Mouse (Mus musculus): ENCODE results near the gene Dlx5. TPM values are rescaled to one million over a fixed set of nuclear protein-coding genes. Genes with fewer than 3 reads are reported as not detected.

Gene Dlx5
- polyA plus RNA-seq, 1 experiment from 2014 or later, result 1.5 TPM

GRCm38 (mm10) chr6:6856316-6856715 lies 25.6 kb downstream of the Dlx5 start:
- Histone ChIP-seq H3K4me1 (ENCODE audit: control insufficient read depth, insufficient read depth, low read length) (peaks cover 9% of the 10 kb centered on the region), H3K36me3 (ENCODE audit: control insufficient read depth, insufficient read depth, low read length) (no peaks in the 10 kb centered on the region), H3K27ac (ENCODE audit: low read length) (no peak overlapping the region), H3K9ac (ENCODE audit: low read depth, low read length) (no peak overlapping the region), H3K27me3 (replicated peaks; ENCODE audit: control insufficient read depth, insufficient read depth, low read length) (peaks cover 87% of the 10 kb centered on the region), H3K4me3 (ENCODE audit: low read length) (no peak overlapping the region), H3K4me2 (ENCODE audit: low read depth, low read length) (no peak overlapping the region), H3K9me3 (ENCODE audit: control insufficient read depth, low read length) (no peaks in the 10 kb centered on the region)
- under 1% methylated on average over 20 of the region's 20 CpGs for WGBS
- ATAC-seq, result no peak

- under 1% methylated on average over 10 of the region's 10 CpGs for WGBS
- Histone ChIP-seq H3K4me3 (ENCODE audit: low read length) (no peak overlapping the region), H3K27me3 (replicated peaks; ENCODE audit: control insufficient read depth, insufficient read depth, low read length) (peaks cover 87% of the 10 kb centered on the region), H3K9me3 (ENCODE audit: control insufficient read depth, low read length) (no peaks in the 10 kb centered on the region), H3K4me2 (ENCODE audit: low read depth, low read length) (no peak overlapping the region), H3K36me3 (ENCODE audit: control insufficient read depth, insufficient read depth, low read length) (no peaks in the 10 kb centered on the region), H3K27ac (ENCODE audit: low read length) (no peak overlapping the region), H3K4me1 (ENCODE audit: control insufficient read depth, insufficient read depth, low read length) (peaks cover 7% of the 10 kb centered on the region), H3K9ac (ENCODE audit: low read depth, low read length) (no peak overlapping the region)
- ATAC-seq, result no peak
Observed at GRCm38 (mm10) chr6:6855746-6856185, 26.1 kb downstream of the Dlx5 start.

DNA sequence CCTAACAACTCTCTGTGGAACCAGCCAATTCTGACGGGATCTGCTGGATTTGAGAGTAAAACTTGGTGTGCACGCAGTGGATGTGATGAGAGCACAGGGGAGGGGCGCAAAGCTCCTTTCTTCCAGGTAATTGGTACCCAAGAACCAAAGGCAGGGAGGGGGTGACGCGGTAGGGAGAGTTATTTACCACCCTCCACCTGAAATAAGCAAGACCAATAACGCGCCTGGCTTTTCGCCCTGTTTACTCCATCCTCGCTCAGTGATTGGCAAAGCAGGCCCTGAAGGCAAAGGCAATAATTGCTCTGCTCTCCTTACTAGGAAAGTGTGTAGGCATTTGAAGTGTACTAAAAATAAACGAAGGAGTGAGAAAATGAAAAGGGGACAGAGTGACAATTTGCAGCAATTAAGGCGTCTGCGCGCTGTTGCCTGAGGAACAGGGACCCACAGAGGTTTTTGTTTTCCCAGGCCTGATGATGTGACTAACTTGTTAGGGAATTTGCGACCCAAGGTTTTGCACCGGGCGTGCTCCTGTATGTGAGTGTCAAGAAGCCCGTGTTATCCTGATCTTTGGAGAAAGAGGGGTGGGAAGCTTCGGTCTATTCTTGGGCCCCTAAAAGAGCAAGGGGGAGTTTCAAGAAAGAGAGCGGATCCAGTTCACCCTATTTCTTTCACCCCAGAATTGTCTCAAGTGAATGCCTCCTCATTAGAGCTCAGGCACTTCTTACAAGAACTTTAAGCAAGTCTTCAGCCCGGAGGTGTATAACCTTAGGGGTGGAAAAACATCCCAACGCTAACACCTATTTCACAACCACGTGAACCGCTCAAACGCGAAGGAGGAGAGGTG lies 26.8 kb downstream of the Dlx5 start:
- H3K27me3 ChIP-seq (replicated peaks; ENCODE audit: control insufficient read depth, insufficient read depth, low read length), result peaks cover 87% of the 10 kb centered on the region
- H3K4me1 ChIP-seq (ENCODE audit: control insufficient read depth, insufficient read depth, low read length), result peaks cover under 1% of the 10 kb centered on the region
- 2% methylated on average over 25 of the region's 25 CpGs for WGBS
- no peaks in the 10 kb centered on the region for H3K9me3 ChIP-seq (ENCODE audit: control insufficient read depth, low read length)
- no peak overlapping the region for H3K4me2 ChIP-seq (ENCODE audit: low read depth, low read length)
- H3K9ac ChIP-seq (ENCODE audit: low read depth, low read length), result no peak overlapping the region
- no peak overlapping the region for H3K4me3 ChIP-seq (ENCODE audit: low read length)
- no peak overlapping the region for H3K27ac ChIP-seq (ENCODE audit: low read length)
- ATAC-seq, result no peak
- H3K36me3 ChIP-seq (ENCODE audit: control insufficient read depth, insufficient read depth, low read length), result no peaks in the 10 kb centered on the region

GRCm38 (mm10) chr6:6854176-6854575 lies 27.7 kb downstream of the Dlx5 start:
- Histone ChIP-seq H3K4me2 (ENCODE audit: low read depth, low read length) (no peak overlapping the region), H3K4me1 (ENCODE audit: control insufficient read depth, insufficient read depth, low read length) (no peaks in the 10 kb centered on the region), H3K27ac (ENCODE audit: low read length) (no peak overlapping the region), H3K36me3 (ENCODE audit: control insufficient read depth, insufficient read depth, low read length) (no peaks in the 10 kb centered on the region), H3K9me3 (ENCODE audit: control insufficient read depth, low read length) (no peaks in the 10 kb centered on the region), H3K9ac (ENCODE audit: low read depth, low read length) (no peak overlapping the region), H3K4me3 (ENCODE audit: low read length) (no peak overlapping the region), H3K27me3 (replicated peaks; ENCODE audit: control insufficient read depth, insufficient read depth, low read length) (peaks cover 82% of the 10 kb centered on the region)
- ATAC-seq, result no peak
- WGBS, result 1% methylated on average over 9 of the region's 9 CpGs

GRCm38 (mm10) chr6:6852944-6853343 lies 28.9 kb downstream of the Dlx5 start:
- Histone ChIP-seq H3K4me2 (ENCODE audit: low read depth, low read length) (no peak overlapping the region), H3K4me1 (ENCODE audit: control insufficient read depth, insufficient read depth, low read length) (no peaks in the 10 kb centered on the region), H3K27ac (ENCODE audit: low read length) (no peak overlapping the region), H3K27me3 (replicated peaks; ENCODE audit: control insufficient read depth, insufficient read depth, low read length) (peaks cover 80% of the 10 kb centered on the region), H3K36me3 (ENCODE audit: control insufficient read depth, insufficient read depth, low read length) (no peaks in the 10 kb centered on the region), H3K4me3 (ENCODE audit: low read length) (no peak overlapping the region), H3K9ac (ENCODE audit: low read depth, low read length) (no peak overlapping the region), H3K9me3 (ENCODE audit: control insufficient read depth, low read length) (no peaks in the 10 kb centered on the region)
- ATAC-seq, result no peak
- WGBS, result 22% methylated on average over 3 of the region's 3 CpGs

- 5% methylated on average over 10 of the region's 10 CpGs for WGBS
- no peaks in the 10 kb centered on the region for H3K36me3 ChIP-seq (ENCODE audit: control insufficient read depth, insufficient read depth, low read length)
- H3K27ac ChIP-seq (ENCODE audit: low read length), result no peak overlapping the region
Observed at GRCm38 (mm10) chr6:6851166-6851565, 30.7 kb downstream of the Dlx5 start.

GRCm38 (mm10) chr6:6850324-6851060 lies 31.4 kb downstream of the Dlx5 start:
- Histone ChIP-seq H3K4me3 (ENCODE audit: low read length) (no peak overlapping the region), H3K9me3 (ENCODE audit: control insufficient read depth, low read length) (no peaks in the 10 kb centered on the region), H3K27ac (ENCODE audit: low read length) (no peak overlapping the region), H3K36me3 (ENCODE audit: control insufficient read depth, insufficient read depth, low read length) (no peaks in the 10 kb centered on the region), H3K9ac (ENCODE audit: low read depth, low read length) (no peak overlapping the region), H3K27me3 (replicated peaks; ENCODE audit: control insufficient read depth, insufficient read depth, low read length) (peaks cover 67% of the 10 kb centered on the region), H3K4me2 (ENCODE audit: low read depth, low read length) (no peak overlapping the region), H3K4me1 (ENCODE audit: control insufficient read depth, insufficient read depth, low read length) (no peaks in the 10 kb centered on the region)
- ATAC-seq, result no peak
- WGBS, result 3% methylated on average over 26 of the region's 26 CpGs

More at GRCm38 (mm10) chr6:6851166-6851565, 30.7 kb downstream of the Dlx5 start:
- H3K27me3 ChIP-seq (replicated peaks; ENCODE audit: control insufficient read depth, insufficient read depth, low read length), result peaks cover 73% of the 10 kb centered on the region
- no peak overlapping the region for H3K4me3 ChIP-seq (ENCODE audit: low read length)
- no peak overlapping the region for H3K4me2 ChIP-seq (ENCODE audit: low read depth, low read length)
- H3K4me1 ChIP-seq (ENCODE audit: control insufficient read depth, insufficient read depth, low read length), result no peaks in the 10 kb centered on the region
- no peak overlapping the region for H3K9ac ChIP-seq (ENCODE audit: low read depth, low read length)
- H3K9me3 ChIP-seq (ENCODE audit: control insufficient read depth, low read length), result no peaks in the 10 kb centered on the region
- ATAC-seq, result no peak

- Histone ChIP-seq H3K9ac (ENCODE audit: low read depth, low read length) (no peak overlapping the region), H3K4me3 (ENCODE audit: low read length) (no peak overlapping the region), H3K9me3 (ENCODE audit: control insufficient read depth, low read length) (no peaks in the 10 kb centered on the region), H3K27me3 (replicated peaks; ENCODE audit: control insufficient read depth, insufficient read depth, low read length) (peaks cover 63% of the 10 kb centered on the region), H3K4me2 (ENCODE audit: low read depth, low read length) (no peak overlapping the region), H3K4me1 (ENCODE audit: control insufficient read depth, insufficient read depth, low read length) (no peaks in the 10 kb centered on the region), H3K27ac (ENCODE audit: low read length) (no peak overlapping the region), H3K36me3 (ENCODE audit: control insufficient read depth, insufficient read depth, low read length) (no peaks in the 10 kb centered on the region)
- no peak for ATAC-seq
- WGBS, result 2% methylated on average over 12 of the region's 12 CpGs
Observed at GRCm38 (mm10) chr6:6849744-6850143, 32.1 kb downstream of the Dlx5 start.

DNA sequence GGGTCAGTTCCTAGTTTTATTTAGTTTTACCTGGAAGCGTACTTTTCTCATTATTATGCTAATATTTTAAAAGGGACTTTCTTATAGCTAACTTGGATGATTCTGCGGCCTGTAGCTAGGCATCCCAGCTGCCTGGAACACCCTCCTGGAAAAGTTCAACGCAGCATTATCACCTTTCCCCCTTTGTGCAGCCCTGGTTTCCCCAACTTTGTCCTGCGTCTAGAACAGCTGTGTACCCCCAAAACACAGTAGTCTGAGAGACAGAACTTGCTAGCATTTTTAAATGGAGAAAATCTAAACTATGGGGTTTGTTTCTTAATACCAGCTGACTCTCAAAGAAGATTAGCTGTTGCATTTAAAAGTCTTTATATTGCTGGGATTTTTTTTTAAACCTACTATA lies 33.3 kb downstream of the Dlx5 start:
- ATAC-seq, result no peak
- H3K27ac ChIP-seq (ENCODE audit: low read length), result no peak overlapping the region
- no peaks in the 10 kb centered on the region for H3K4me1 ChIP-seq (ENCODE audit: control insufficient read depth, insufficient read depth, low read length)
- H3K9me3 ChIP-seq (ENCODE audit: control insufficient read depth, low read length), result no peaks in the 10 kb centered on the region
- H3K4me3 ChIP-seq (ENCODE audit: low read length), result no peak overlapping the region
- no peaks in the 10 kb centered on the region for H3K36me3 ChIP-seq (ENCODE audit: control insufficient read depth, insufficient read depth, low read length)
- H3K9ac ChIP-seq (ENCODE audit: low read depth, low read length), result no peak overlapping the region
- no peak overlapping the region for H3K4me2 ChIP-seq (ENCODE audit: low read depth, low read length)
- WGBS, result 22% methylated on average over 4 of the region's 4 CpGs
- H3K27me3 ChIP-seq (replicated peaks; ENCODE audit: control insufficient read depth, insufficient read depth, low read length), result peaks cover 55% of the 10 kb centered on the region
